Mouse (Mus musculus) colon, adult 2 months (tissue): Measurements from ENCODE around the gene Btla. TPM values are rescaled to one million over a fixed set of nuclear protein-coding genes. Genes with fewer than 3 reads are reported as not detected.

Source experiments
- polyA plus RNA-seq: library from polyadenylated mRNA; depleted of rRNA; stranded (reverse); fragments of >200 nt; gene quantifications from 2 replicates; pipeline ENCODE4 v1.2.3, GENCODE M21; 2012; rRNA removed

Gene Btla
- polyA plus RNA-seq = 0.30 and 0.42 TPM in 2 replicates

GRCm38 (mm10) chr16:45223648-45224388 is at the start of gene Btla:
TSS of gene Btla (plus strand) at chr16:45224315.

Other genes starting within 250 kb of the Btla start
- 17.7 and 18.2 TPM in 2 replicates for gene Ccdc80, start 130.9 kb upstream of the Btla start, polyA plus RNA-seq
- 5.1 and 5.4 TPM in 2 replicates for gene Slc35a5, start 65.6 kb upstream of the Btla start, polyA plus RNA-seq
- 17.1 and 22.0 TPM in 2 replicates for gene Atg3, start 65.5 kb upstream of the Btla start, polyA plus RNA-seq
- gene Cd200, start 184.7 kb downstream of the Btla start, polyA plus RNA-seq = 21.1 and 25.3 TPM in 2 replicates